Mouse (Mus musculus): ENCODE results near the gene Il25. TPM values are rescaled to one million over a fixed set of nuclear protein-coding genes. Genes with fewer than 3 reads are reported as not detected.

Il25 gene
- polyA plus RNA-seq, 1 experiment from 2014 or later: not detected

DNA sequence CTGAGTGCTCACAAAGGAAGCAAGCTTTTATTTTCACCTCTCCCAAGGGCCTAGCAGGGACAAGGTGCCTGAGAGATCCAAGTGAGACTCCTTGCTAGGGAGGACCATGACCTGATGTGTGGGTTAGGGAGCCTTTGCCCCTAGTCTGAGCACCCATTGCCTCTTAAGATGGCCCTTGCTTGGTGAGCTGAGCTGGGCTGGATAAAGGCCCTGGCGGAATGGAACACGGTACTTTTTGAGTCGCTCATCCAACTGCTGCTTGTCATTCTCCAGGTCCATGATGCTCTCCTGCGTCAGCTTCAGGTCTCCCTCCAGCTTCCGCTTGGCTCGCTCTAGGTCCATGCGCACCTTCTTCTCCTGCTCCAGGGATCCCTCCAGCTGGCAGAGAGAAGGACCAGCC is 49.4 kb downstream of the Il25 start:
- H3K27ac ChIP-seq (replicated peaks): no peak overlapping the region
- no peaks in the 10 kb centered on the region for H3K4me1 ChIP-seq
- no peaks in the 10 kb centered on the region for H3K27me3 ChIP-seq (replicated peaks; ENCODE audit: low read depth, poor library complexity, severe bottlenecking)
- no peaks in the 10 kb centered on the region for H3K9me3 ChIP-seq
- H3K4me3 ChIP-seq: no peak overlapping the region
- 96% methylated on average over 7 of the region's 7 CpGs for WGBS
- no peaks in the 10 kb centered on the region for H3K36me3 ChIP-seq (replicated peaks)
- no peak for DNase-seq (ENCODE audit: low spot score)

MicroRNA genes within 50 kb of the gene (microRNA counts, 519-probe panel; counts per million panel counts)
- 188 counts per million, percentile 57 among the panel's probes with 10 or more counts for microRNA mmu-miR-208a
- microRNA mmu-miR-208b: 188 counts per million, percentile 57 among the panel's probes with 10 or more counts

Small RNAs within 50 kb of the gene (microRNA-seq; reads per million reads assigned to microRNA genes)
- 12.5 reads per million, percentile 23 among the genes with 10 or more reads in this experiment for gene Mir208a
- gene Mir208b: 108 reads per million, percentile 50 among the genes with 10 or more reads in this experiment

Other genes starting within 250 kb of the Il25 start
- gene 1700123O20Rik, start 246.5 kb upstream of the Il25 start, polyA plus RNA-seq (2016; fragmentation: Nextera tagmentation; extraction: Ambion mirVana): 115 and 116 TPM in 2 replicates
- 150 and 152 TPM in 2 replicates for gene Acin1, start 245.8 kb upstream of the Il25 start, polyA plus RNA-seq (2016; fragmentation: Nextera tagmentation; extraction: Ambion mirVana)
- gene Gm29776, start 233.9 kb upstream of the Il25 start, polyA plus RNA-seq (2016; fragmentation: Nextera tagmentation; extraction: Ambion mirVana): 0.10 and 0.12 TPM in 2 replicates
- gene Cebpe, start 220.5 kb upstream of the Il25 start, polyA plus RNA-seq (2016; fragmentation: Nextera tagmentation; extraction: Ambion mirVana): not detected in 2 replicates
- gene Slc7a8, start 150.7 kb upstream of the Il25 start, polyA plus RNA-seq (2016; fragmentation: Nextera tagmentation; extraction: Ambion mirVana): 1.3 and 1.6 TPM in 2 replicates
- gene Rnf212b, start 118.6 kb upstream of the Il25 start, polyA plus RNA-seq (2016; fragmentation: Nextera tagmentation; extraction: Ambion mirVana): not detected in 2 replicates
- gene Homez, start 61.7 kb upstream of the Il25 start, polyA plus RNA-seq (2016; fragmentation: Nextera tagmentation; extraction: Ambion mirVana): 20.3 and 22.1 TPM in 2 replicates
- 0.56 and 0.60 TPM in 2 replicates for gene Ppp1r3e, start 55.1 kb upstream of the Il25 start, polyA plus RNA-seq (2016; fragmentation: Nextera tagmentation; extraction: Ambion mirVana)
- gene Bcl2l2, start 49.3 kb upstream of the Il25 start, polyA plus RNA-seq (2016; fragmentation: Nextera tagmentation; extraction: Ambion mirVana): 2.3 and 2.5 TPM in 2 replicates
- 0.14 and 0.25 TPM in 2 replicates for gene Gm20521, start 49.3 kb upstream of the Il25 start, polyA plus RNA-seq (2016; fragmentation: Nextera tagmentation; extraction: Ambion mirVana)
- 173 TPM in 2 replicates for gene Pabpn1, start 40.2 kb upstream of the Il25 start, polyA plus RNA-seq (2016; fragmentation: Nextera tagmentation; extraction: Ambion mirVana)
- gene Slc22a17, start 19.6 kb upstream of the Il25 start, polyA plus RNA-seq (2016; fragmentation: Nextera tagmentation; extraction: Ambion mirVana): 41.4 and 45.7 TPM in 2 replicates
- gene Efs, start 6.6 kb upstream of the Il25 start, polyA plus RNA-seq (2016; fragmentation: Nextera tagmentation; extraction: Ambion mirVana): 42.4 and 42.9 TPM in 2 replicates
- gene Cmtm5, start 3.6 kb downstream of the Il25 start, polyA plus RNA-seq (2016; fragmentation: Nextera tagmentation; extraction: Ambion mirVana): 2.2 and 2.7 TPM in 2 replicates
- gene Myh6, start 34.2 kb downstream of the Il25 start, polyA plus RNA-seq (2016; fragmentation: Nextera tagmentation; extraction: Ambion mirVana): 0.26 and 2.0 TPM in 2 replicates
- gene Gm17428, start 44.2 kb downstream of the Il25 start, polyA plus RNA-seq (2016; fragmentation: Nextera tagmentation; extraction: Ambion mirVana): not detected in 2 replicates
- gene Myh7, start 61.9 kb downstream of the Il25 start, polyA plus RNA-seq (2016; fragmentation: Nextera tagmentation; extraction: Ambion mirVana): 1.9 and 8.4 TPM in 2 replicates
- gene Ngdn, start 82.8 kb downstream of the Il25 start, polyA plus RNA-seq (2016; fragmentation: Nextera tagmentation; extraction: Ambion mirVana): 91.1 and 94.2 TPM in 2 replicates
- 6.1 and 6.8 TPM in 2 replicates for gene Zfhx2, start 159.6 kb downstream of the Il25 start, polyA plus RNA-seq (2016; fragmentation: Nextera tagmentation; extraction: Ambion mirVana)
- gene Thtpa, start 162.1 kb downstream of the Il25 start, polyA plus RNA-seq (2016; fragmentation: Nextera tagmentation; extraction: Ambion mirVana): 22.4 and 22.8 TPM in 2 replicates
- 14.5 and 15.8 TPM in 2 replicates for gene Ap1g2, start 173.9 kb downstream of the Il25 start, polyA plus RNA-seq (2016; fragmentation: Nextera tagmentation; extraction: Ambion mirVana)
- 0.45 and 0.81 TPM in 2 replicates for gene Jph4, start 184.2 kb downstream of the Il25 start, polyA plus RNA-seq (2016; fragmentation: Nextera tagmentation; extraction: Ambion mirVana)

Measured in embryonic facial prominence, embryonic 10.5 days (tissue).